In genomic region chr8:94343290-94343689, GRCm38 (mm10) we compare ENCODE assay signal across 9 mouse cellular contexts. TPM values are rescaled to one million over a fixed set of nuclear protein-coding genes. Genes with fewer than 3 reads are reported as not detected.
A peak's percentile ranks its signal among the peaks of the same experiment; 100 is the strongest.
DNase-seq lines count a peak whose midpoint lies in the region; ATAC-seq lines count a peak whose summit lies in the region.
"Had no signal": no experiment of that assay in that cellular context is flagged by ENCODE, and none has a peak within 500 bp of the region (broad histone marks: within the 10 kb centered on the region; RNA-seq: fewer than 3 reads in every experiment).

No protein-coding gene starts in this region.

- H3K27ac ChIP-seq in liver, embryonic 12.5 days, result no peak overlapping the region
- H3K27ac ChIP-seq in limb, embryonic 10.5 days, result no peak overlapping the region
- H3K27ac ChIP-seq: stomach, embryonic 15.5 days had no signal

- WGBS in liver, embryonic 12.5 days (ENCODE audit: insufficient replicate concordance), result 11% methylated on average over 6 of the region's 6 CpGs
- WGBS in limb, embryonic 10.5 days, result 19% methylated on average over 6 of the region's 6 CpGs

- peak; percentile 77 for DNase-seq in liver
- peak; percentile 64 for DNase-seq in c-Kit-positive CD71-negative TER-119-negative erythroid progenitor cells, embryonic 14.5 days (ENCODE audit: low read depth)
- DNase-seq in forelimb bud, embryonic 11.5 days (ENCODE audit: low read depth, low spot score), result peak; percentile 58
- DNase-seq in limb, embryonic 10.5 days (ENCODE audit: low spot score), result peak; percentile 84
- peak; percentile 81 for DNase-seq in ovary, postnatal 14 days (ENCODE audit: low spot score)
- DNase-seq in thymus, postnatal 10 days (ENCODE audit: low spot score in 2 of 2), result peak; percentile 56 to 89

- no peaks in the 10 kb centered on the region for H3K9me3 ChIP-seq in liver, embryonic 12.5 days (replicated peaks)
- H3K9me3 ChIP-seq in limb, embryonic 10.5 days (replicated peaks), result no peaks in the 10 kb centered on the region
- H3K9me3 ChIP-seq: stomach, embryonic 15.5 days had no signal

- no peak for ATAC-seq in liver, embryonic 12.5 days
- peak; percentile 69 for ATAC-seq in inflammation-experienced regulatory T-cells, adult 6 months

- no peak overlapping the region for H3K9ac ChIP-seq in liver, embryonic 12.5 days
- H3K9ac ChIP-seq: stomach, embryonic 15.5 days had no signal

- H3K27me3 ChIP-seq in liver, embryonic 12.5 days (replicated peaks), result no peaks in the 10 kb centered on the region; the same call in 1 of the 2 replicates
- H3K27me3 ChIP-seq in limb, embryonic 10.5 days (ENCODE audit: low read depth, poor library complexity, severe bottlenecking), result no peaks in the 10 kb centered on the region
- H3K27me3 ChIP-seq: stomach, embryonic 15.5 days had no signal

- no peak overlapping the region for H3K4me3 ChIP-seq in liver, embryonic 12.5 days
- H3K4me3 ChIP-seq in limb, embryonic 10.5 days, result no peak overlapping the region
- H3K4me3 ChIP-seq: stomach, embryonic 15.5 days had no signal

- H3K36me3 ChIP-seq in liver, embryonic 12.5 days, result no peaks in the 10 kb centered on the region
- no peaks in the 10 kb centered on the region for H3K36me3 ChIP-seq in limb, embryonic 10.5 days
- H3K36me3 ChIP-seq: stomach, embryonic 15.5 days had no signal

- no peak overlapping the region for H3K4me2 ChIP-seq in liver, embryonic 12.5 days
- H3K4me2 ChIP-seq: stomach, embryonic 15.5 days had no signal

- no peaks in the 10 kb centered on the region for H3K4me1 ChIP-seq in liver, embryonic 12.5 days
- no peaks in the 10 kb centered on the region for H3K4me1 ChIP-seq in limb, embryonic 10.5 days
- H3K4me1 ChIP-seq: stomach, embryonic 15.5 days had no signal

RNA-seq across cellular contexts. Expression of gene Slc12a3, which starts 14.3 kb away (rescaled TPM):
- not detected in 2 replicates for polyA plus RNA-seq in liver, embryonic 12.5 days (2016; fragmentation: Nextera tagmentation; extraction: Ambion mirVana)
- under 1 TPM in 1 of 3 experiments, not detected in 2; 0.20 TPM for polyA plus RNA-seq in inflammation-experienced regulatory T-cells, adult 6 months (2017; shearing (Covaris generic))
- polyA plus RNA-seq in limb, embryonic 10.5 days (2016; fragmentation: Nextera tagmentation; extraction: Ambion mirVana), result not detected in 2 replicates

RNA-seq across cellular contexts. Expression of gene Herpud1, which starts 42.9 kb away (rescaled TPM):
- polyA plus RNA-seq in liver, embryonic 12.5 days (2016; fragmentation: Nextera tagmentation; extraction: Ambion mirVana), result 76.5 and 84.4 TPM in 2 replicates
- 100 to 1,000 TPM in 2 of 3 experiments, 10 to 100 TPM in 1; 75.9 to 149 (median 110) TPM for polyA plus RNA-seq in inflammation-experienced regulatory T-cells, adult 6 months (2017; shearing (Covaris generic))
- polyA plus RNA-seq in limb, embryonic 10.5 days (2016; fragmentation: Nextera tagmentation; extraction: Ambion mirVana), result 52.4 and 54.0 TPM in 2 replicates
